Mouse (Mus musculus): ENCODE data around the gene Cdk17.
"Not testable (repeated sequence)": the region's sequence is repeated elsewhere in the genome, so short reads cannot be mapped to it uniquely, and the experiment has no call there.

Gene Cdk17

DNA sequence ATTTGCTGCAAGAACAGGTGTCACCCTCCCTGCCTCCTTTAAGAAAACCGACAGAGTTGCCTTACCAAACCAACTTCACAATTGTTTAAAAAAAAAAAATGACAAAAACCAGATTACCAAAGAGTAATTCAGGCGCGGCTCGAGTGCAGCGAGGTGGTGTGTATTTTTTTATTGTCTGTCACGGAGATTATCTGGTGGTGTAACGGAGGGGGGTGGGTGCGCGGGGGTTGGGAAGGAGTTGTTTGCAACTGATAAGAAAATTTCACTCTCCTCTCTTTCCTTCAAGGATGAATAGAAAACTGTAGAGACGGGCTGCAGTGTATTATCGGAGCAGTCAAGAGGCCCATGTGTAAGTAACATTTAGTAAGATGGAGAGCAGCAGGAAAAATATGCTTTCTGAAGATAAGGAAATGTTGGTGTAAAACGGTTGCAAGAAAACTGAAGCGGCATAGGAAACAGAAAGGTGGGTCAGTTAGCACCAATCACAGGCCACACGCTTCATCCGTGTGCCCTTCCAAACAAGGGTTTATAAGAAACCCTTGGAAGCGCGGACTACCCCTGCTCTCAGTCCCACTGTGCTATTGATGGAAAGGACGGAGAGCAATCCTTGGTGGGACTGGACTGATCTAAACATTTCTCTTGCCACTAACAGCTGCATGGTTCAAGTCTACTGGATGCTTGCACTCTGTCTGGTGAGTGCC lies 17.2 kb upstream of the Cdk17 start:
- no peak for DNase-seq (ENCODE audit: low spot score)

DNA sequence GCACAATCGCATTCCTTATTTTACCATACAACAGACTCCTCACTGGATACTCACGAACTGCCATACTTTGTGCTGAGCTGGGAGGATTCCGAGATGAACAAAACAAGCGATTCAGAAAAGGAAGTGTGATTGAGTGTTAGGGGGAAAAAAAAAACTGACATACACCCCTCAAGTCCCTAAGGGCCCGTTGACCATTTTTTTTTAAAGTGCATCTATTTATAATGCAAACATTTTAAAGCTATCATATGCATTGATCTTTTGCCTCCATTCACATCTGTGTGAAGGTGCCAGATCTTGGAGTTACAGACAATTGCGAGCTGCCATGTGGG lies 16.7 kb upstream of the Cdk17 start:
- DNase-seq (ENCODE audit: low spot score), result no peak

DNA sequence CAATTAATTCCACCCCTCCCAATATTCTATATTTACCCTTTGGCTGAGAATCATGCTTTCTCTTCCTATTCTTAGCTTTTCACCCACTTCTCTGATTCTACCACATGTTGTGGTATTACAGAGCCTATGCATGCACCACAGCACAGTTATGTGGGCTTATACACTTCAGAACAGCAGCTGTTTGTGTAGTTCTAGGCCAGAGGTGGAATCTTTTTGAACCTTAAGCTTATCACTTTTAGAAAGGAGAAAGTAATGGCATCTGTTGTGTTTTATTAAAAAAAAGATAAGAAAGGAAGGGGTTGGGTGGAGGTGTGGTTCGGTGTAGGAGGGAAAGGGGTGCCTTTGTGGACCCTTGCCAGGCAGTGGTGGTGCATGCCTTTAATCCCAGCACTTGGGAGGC lies 16.1 kb upstream of the Cdk17 start:
- DNase-seq (ENCODE audit: low spot score), result no peak

DNA sequence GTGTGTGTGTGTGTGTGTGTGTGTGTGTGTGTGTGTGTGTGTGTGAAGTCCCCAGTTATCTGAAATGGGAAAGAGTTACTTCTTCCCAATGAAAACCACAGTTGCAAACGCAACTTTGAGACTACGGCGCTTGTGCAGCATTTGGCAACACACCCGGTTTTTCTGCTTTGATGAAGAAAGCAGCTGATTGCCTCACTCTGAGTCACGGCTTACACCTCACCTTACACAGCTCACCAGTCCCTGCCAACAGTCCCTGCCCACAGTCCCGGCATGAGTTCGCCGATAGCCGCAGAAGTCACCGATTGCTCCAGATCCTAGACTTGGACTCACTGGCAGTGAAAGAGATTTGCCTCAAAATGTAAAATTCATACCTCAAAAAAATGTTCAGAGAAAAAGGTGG lies 15.6 kb upstream of the Cdk17 start:
- peak; percentile 26 for DNase-seq (ENCODE audit: low spot score)

DNA sequence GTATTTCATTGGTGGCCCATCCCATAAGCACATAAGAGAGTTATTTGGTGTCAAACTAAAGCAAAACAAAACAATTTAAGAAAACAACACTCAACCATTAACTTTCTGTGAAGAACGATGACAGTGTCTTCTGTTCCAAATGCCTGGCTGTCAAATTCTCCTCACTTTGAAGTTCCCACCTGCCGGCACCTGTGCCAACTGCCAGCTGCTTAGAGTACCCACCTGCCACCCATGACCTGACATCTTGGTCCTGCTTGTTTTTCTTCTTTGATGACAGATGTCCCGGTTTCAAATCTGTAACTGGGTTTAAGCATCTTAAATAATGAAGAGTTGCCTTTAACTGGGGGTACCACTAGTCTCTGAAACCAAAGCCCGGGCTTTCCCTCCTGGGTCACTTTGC lies 14.1 kb upstream of the Cdk17 start:
- no peak for DNase-seq (ENCODE audit: low spot score)

DNA sequence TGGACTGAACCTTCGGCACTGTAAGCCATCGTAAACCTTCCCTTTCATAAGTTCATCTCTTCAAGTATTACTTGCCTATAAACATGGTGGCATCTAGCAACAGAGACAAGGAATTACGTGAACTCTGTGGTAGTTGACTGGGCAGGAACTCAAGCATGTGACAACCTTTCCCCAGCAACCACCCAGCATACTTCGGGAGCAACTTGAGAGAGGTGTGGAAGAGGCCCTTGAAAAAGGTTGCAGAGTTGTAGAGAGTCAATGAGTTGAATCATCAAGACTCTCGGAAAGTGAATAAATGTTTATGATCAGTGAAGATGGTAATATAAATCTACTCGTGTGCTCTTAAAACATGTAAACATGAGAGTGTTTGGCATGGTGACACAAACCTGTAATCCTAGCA lies 13.0 kb upstream of the Cdk17 start:
- no peak for DNase-seq (ENCODE audit: low spot score)

DNA sequence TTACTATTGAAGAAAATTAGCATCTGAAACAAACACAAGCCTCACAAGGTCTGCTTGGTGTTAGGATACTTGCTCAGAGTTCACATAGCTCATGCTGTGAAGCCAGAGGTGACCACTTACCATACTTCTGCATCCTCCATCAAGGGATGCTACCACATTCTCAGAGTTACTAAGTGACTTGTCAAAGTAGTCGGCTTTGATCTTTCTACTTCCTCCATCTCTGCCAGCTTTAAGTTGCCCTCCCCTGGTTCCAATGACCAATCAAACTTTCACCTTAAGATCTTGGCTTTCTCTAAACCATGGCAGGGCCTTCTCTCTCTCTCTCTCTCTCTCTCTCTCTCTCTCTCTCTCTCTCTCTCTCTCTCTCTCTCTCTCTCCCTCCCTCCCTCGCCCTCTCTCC lies 11.1 kb upstream of the Cdk17 start:
- DNase-seq (ENCODE audit: low spot score), result no peak

DNA sequence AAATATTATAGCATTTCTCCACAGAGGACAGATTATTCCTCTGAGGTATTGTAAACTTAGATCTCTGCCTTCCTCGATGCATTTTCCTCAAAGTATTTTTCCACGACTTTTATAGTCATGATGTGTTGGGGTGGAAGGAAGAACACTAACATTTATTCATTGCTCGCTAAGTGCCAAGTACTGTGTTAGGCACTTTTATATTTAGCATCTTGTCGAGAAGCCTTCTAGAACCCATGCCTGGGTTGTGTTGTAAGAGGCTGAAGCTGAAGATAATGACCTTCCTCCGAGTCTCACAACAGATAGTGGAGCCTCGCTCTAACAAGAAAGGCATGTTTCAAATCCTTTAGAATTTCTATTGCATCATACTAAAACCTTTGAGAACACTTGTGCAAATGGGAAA lies 8.9 kb upstream of the Cdk17 start:
- no peak for DNase-seq (ENCODE audit: low spot score)

DNA sequence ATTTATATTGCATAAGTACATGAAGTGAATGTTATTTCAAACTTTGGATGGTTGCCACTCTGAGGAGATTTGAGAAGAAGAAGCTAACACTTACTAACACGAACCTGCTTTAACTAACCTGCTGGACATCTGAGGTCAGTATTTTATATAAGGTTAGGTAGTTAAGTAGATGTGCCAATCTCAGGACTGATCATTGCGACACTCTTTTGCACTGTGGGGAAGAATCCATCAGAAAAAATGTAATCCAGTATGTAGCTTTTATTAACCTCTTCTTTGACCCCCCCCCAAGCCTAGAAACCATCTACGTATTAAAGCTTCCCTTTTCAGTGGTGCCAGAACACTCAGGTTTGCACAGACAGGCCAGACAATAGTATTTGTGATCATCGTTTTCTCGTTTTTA lies 8.0 kb upstream of the Cdk17 start:
- DNase-seq (ENCODE audit: low spot score), result no peak

DNA sequence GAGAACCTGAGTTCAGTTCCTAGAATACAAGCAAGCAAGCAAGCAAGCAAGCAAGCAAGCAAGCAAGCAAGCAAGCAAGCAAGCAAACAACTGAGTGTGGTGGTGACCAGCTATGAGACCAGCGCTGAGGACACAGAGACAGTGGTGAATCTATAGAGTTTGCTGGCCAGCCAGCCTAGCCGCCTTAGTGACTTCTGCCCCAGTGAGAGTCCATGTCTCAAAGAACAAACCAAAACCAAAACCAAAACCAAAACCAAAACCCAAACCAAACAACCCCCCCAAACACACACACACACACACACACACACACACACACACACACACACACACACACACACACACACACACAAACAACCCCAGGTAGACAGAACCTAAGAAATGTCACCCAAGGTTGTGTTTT lies 7.3 kb upstream of the Cdk17 start:
- not testable (repeated sequence) for DNase-seq (ENCODE audit: low spot score)

DNA sequence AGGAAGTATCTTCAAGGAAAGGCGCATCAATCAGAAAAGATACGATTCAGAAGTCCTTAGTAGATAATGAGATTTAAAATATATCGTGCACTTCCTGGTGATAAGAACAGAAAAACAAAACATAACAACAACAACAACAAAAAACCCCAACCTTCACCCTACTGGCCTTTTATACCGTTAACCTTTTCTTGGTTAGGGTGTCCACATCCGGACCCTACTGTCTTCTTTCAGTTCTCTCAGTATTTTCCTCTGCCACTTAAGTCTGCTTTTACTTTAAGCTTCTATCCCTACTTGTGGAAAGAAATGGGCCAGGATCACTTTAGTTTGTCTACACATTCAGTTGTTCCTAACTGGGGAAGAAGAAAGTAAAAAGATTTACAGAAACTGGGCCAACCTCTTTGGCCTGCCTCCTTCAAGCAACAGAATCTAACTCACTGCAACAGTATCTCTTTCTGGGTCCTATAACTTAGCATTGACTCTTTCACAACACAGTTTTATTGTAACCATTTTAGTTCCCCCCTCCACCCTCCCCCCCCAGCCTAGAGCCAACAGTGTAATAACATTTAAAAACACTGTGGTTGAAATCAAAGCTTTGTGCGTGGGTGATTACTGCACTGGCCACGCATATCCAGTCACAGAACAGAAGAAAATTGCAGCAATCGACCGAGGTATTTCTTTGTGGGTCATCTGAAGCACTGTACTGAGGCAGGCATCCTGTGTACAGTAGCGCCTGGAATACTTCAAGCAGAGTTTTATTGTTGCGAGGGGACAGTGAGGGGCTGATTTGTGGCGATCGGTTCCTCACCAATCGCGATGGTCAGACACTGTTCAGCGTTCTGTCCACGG lies 801 bp upstream of the Cdk17 start:
- DNase-seq (ENCODE audit: low spot score), result no peak

DNA sequence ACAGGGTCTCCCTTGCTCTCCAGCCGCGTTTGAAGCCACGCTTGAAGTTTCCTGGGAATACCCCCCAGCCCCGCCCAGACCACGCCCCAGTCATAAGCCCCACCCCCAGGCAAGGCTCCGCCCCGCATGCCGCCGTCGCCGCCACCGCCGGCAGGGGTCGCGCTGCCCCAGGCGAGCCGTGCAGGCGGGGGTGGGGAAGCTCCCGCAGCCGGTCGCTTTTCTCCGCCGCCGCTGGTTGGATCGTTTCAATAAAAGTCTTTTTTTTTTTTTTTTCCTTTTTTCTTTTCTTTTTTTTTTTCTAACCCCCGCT lies 223 bp upstream of the Cdk17 start:
- DNase-seq (ENCODE audit: low spot score), result peak; percentile 70

DNA sequence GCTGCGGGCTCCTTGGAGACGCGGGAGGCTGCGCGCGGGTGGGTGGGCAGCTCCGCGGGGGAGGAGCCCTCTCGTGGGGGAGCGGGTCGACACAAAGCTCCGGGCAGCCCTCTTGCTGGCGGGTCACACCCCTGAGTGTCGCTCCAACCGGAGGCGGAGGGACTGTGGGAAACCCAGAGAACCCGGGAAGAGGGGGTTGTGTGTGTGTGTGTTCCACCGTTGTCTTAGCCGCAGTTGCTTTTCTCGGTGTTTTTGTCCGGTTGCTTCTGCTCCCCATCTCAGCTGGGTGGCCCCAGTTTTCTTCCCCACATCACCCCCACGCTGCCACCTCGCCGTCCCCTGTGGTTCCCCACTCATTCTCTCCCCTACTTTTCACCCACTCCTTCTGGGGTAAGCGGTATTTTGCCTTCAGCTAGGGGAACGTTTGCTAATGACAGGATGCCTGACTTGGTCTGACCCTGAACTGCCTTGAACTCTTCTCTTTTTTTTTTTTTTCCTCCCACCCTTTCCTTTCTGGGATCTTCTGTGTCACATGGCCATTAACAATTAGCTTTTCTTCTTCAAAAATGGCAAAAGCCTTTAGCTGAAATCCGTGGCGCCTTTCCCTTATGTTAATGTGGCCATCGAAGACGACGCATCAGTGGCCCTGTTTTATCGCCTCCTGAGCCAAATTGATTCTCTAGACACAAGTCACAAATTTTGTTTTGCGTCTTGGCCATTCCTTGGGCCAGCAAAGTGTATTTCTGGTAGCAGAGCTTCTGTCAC lies 1.0 kb downstream of the Cdk17 start:
- DNase-seq (ENCODE audit: low spot score), result peak; percentile 45

DNA sequence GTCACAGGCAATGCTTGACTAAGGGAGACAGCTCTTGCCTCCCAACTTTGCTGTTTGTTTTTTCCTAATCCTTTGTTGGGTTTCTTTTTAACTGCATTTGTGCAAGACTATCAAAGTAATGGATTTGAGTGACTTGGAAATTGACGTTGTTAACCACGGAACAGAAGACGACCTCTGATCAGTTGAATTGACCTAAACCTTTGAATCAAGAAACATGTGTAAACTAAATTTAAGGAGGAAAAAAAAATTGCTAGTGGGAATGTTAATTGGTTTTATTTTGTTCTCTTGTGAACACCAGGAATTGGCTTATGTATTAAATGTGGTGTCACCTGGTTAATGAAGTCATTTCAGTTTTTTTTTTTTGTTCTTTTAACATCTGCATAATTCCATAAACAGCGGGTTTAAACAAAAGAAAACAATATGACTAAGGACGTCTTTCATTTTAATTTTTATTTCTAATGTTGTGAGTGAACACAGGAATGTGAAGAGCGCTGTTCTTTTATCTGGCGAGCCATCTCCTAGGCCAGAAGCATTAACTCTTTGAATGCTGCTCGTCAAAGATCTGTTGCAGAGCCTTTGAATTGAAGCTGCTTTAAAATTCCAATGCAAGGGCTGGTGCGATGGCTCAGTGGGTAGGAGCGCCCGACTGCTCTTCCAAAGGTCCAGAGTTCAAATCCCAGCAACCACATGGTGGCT lies 1.7 kb downstream of the Cdk17 start:
- DNase-seq (ENCODE audit: low spot score), result no peak

DNA sequence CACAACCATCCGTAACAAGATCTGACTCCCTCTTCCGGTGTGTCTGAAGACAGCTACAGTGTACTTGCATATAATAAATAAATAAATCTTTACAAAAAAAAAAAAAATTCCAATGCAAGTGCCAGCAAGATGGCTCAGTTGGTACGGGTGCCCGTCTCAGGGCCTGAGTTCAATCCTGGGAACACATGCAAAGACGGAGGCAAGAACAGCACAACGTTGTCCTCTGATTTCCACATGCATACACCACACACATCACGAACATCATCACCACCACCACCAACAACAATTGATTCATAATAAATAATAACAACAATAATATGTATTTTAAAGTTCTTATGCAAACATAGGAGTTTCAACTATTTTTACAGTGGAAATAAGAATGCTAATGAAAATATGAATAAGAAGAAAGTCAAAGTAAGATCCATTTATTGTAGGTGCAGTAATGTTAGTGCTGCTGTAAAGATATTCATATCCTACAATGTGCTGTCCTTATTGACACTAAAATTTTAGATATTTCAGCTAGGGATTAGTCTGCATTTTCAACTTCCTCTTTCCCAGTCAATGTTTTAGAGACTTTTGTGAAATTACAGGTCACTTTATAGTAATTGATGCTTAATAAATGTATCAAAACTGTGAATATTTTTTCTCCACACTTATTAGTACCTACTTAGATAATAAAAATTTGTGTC lies 2.4 kb downstream of the Cdk17 start:
- DNase-seq (ENCODE audit: low spot score), result no peak

DNA sequence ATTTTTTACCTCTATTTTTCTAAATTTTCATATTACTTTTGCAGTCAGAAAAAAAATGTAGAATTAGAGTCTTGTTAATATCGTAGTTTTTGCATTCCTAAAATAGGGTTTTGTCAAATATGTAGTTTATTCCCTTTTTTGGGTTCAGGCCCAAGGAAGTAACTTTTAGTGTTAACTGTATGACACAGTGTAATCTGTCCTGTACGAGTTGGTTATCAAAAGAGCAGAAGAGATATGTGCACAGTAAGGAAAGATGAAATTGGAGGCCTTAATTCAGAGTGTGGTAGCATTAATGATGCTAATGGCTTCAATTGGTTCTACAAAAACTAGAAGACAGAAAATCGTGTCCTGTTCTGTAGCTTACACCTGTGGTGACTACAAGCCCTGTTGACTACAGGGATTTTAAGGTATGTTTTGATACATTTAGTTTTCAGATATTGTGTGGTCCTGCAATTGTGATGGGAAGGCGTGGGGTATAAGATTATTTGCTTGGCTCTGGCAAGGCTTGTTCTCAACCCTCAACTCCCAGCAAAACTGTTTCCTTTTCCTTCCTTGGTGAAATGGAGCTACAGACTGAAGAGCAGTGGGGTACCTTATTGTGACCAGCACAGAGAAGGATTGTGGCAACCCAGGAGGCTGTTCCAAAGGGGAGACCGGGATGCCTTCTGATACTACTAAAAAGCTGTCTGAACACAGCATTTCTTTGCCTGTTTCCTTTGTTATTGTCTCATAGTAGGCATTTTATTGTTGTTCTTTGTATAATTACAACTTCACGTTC lies 3.2 kb downstream of the Cdk17 start:
- no peak for DNase-seq (ENCODE audit: low spot score)

DNA sequence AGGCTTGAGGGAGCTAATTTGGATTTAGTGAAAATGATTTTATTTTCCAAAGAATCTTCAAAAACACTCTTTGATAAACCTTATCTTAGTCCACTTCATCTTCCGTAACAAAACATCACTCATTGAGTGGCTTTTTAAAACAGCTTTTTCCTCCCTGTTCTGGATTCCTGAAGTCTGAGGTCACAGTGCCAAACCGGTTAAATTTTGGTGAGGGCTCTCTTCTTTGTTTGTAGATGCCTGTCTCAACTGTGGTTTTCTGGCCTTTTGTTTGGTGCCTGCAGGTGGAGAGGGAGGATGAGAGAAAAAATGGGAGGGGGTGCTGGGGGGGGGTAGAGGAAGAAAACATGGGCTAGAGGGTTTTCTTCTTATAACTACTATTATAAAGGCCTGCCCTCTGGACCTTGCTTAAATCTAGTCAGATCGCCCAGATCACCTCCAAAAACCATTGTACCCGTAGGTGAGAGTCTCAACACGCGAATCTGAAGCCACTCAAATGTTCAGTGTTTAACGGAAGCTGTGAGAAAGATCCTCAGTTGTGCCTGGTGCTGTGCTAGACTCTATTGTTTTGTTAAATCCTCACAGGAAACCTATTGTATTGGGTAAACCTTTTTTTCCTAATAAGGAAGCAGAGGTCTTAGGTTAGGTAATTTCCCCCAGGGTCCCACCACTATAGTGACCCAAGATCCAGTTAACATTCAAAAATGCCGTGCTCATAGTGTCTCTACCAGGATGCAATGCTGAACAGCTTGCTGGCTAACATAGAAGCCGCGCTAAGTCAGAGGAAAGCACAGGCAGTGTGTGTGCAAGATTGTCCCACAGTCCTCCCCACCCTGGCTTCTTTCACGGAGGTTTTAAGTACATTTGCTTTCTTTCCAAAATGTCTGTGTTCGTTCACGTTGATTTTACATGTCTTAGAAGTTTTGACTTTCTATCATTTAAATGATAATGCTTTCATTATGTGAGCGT lies 5.0 kb downstream of the Cdk17 start:
- DNase-seq (ENCODE audit: low spot score), result no peak

DNA sequence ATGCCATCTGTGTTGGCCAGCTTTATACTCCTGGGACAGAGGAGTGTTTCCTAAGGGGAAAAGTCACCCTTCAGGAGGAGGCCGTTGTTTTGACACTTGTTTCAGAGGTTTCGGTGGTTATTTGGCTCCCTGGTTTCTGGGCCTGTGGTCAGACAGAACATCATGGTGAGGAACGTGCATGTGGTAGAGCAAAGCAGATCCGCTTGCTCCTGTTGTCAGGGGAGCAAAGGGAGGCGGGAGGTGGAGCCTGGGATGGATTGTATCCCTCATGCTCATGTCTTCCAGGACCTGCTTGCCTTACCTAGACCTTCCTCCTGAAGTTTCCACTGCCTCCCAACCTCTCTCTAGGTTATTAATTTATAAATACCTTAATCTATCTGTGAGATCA lies 5.7 kb downstream of the Cdk17 start:
- DNase-seq (ENCODE audit: low spot score), result no peak

DNA sequence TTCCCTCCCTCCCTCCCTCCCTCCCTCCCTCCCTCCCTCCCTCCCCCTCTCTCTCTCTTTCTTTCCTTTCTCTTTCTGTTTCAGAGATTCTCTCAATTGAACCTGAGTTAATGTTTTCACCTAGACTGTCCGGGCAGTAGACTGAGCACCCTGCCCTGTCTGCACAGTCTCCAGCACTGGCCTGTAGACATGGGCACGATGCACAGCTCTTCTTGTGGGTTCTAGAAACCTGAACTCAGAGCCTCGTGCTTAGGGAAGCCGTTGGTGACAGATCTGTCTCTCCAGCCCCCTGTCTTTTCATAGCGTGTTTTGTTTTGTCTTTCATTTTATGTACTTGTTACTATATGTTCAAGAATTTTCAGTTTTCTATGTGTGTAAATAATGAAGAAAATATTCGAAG lies 6.6 kb downstream of the Cdk17 start:
- DNase-seq (ENCODE audit: low spot score), result no peak

DNA sequence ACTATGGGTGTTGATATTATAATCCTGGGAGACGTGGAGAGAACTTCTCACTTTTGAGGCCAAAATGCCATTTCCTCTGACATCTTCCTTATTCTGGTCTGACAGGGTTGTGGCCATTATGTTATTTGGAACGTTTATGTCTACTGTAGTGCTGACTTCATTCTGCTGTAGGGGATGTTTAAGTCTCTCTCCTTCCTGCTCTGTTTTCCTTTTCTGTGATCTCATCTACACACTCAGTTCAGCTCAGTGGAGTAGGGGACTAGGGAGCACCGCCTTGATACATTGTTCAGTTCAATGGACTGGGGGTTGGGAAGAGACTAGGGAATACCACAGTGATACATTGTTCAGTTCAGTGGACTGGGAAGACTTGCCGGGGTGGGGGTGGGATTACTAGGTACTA lies 7.4 kb downstream of the Cdk17 start:
- no peak for DNase-seq (ENCODE audit: low spot score)
